Mouse (Mus musculus): ENCODE results near the gene Trim37.
"Not testable (repeated sequence)": the region's sequence is repeated elsewhere in the genome, so short reads cannot be mapped to it uniquely, and the experiment has no call there.

Gene Trim37

DNA sequence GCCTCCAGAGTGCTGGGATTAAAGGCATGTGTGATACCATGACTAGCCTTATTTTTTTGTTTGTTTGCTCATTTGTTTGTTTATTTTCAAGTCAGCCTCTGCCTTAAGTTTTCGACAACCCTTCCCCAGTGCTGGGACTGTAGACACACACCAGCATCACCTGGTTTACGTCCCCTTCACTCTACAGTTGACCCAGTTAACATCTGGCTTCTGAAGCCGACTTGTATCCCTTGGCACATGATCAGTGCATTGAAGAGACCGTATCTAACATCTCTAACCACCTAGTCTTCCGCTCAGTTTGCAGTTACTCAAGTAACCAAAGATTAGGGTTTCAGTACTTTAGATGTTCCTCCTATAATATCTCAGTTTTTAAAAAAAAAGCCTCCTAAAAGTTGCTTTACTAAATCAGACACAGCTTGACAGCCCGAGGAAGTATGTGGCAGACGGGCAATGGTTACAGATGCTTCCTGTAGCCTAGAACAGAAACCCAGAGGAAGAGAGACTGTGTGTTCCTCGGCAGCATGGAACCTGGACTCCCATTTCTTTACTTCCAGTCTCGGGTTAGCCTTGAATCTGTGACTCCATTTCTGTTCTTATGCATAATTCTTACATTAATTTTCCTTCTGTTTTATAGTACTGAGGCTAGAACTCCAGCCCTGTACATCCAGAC lies 118.4 kb downstream of the Trim37 start:
- Histone ChIP-seq H3K36me3 (ENCODE audit: control insufficient read depth, insufficient read depth, low read length, poor library complexity, severe bottlenecking) (no peaks in the 10 kb centered on the region), H3K27me3 (ENCODE audit: control insufficient read depth, insufficient read depth, low read length, poor library complexity, severe bottlenecking) (no peaks in the 10 kb centered on the region)
- DNase-seq (ENCODE audit: low read depth, low spot score), result no peak

DNA sequence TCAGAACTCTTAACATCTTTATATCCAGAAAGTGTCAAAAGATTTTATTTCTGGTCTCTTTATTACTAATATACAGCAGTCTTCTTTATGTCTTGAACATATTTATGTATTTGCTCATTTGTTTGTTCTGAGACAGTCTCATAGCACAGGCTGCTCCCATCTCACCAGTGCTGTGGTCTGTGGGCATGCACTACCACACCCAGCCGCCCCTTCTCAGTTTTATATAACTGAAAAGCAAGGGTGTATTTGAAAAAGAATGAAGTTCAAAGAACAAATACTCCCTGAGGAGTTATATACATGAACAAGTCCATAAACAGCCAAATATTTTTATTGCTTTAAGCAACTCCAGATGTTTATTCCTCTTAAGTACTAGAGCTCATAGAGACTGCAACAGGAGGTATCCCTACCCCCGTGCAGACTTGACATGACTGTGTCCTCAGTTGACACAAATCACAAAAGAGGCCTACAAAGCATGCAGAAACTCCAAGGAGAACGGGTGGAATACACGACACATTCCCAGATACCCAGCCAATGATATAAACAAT lies 119.3 kb downstream of the Trim37 start:
- H3K36me3 ChIP-seq (ENCODE audit: control insufficient read depth, insufficient read depth, low read length, poor library complexity, severe bottlenecking), result no peaks in the 10 kb centered on the region
- no peak for DNase-seq (ENCODE audit: low read depth, low spot score)
- no peaks in the 10 kb centered on the region for H3K27me3 ChIP-seq (ENCODE audit: control insufficient read depth, insufficient read depth, low read length, poor library complexity, severe bottlenecking)

DNA sequence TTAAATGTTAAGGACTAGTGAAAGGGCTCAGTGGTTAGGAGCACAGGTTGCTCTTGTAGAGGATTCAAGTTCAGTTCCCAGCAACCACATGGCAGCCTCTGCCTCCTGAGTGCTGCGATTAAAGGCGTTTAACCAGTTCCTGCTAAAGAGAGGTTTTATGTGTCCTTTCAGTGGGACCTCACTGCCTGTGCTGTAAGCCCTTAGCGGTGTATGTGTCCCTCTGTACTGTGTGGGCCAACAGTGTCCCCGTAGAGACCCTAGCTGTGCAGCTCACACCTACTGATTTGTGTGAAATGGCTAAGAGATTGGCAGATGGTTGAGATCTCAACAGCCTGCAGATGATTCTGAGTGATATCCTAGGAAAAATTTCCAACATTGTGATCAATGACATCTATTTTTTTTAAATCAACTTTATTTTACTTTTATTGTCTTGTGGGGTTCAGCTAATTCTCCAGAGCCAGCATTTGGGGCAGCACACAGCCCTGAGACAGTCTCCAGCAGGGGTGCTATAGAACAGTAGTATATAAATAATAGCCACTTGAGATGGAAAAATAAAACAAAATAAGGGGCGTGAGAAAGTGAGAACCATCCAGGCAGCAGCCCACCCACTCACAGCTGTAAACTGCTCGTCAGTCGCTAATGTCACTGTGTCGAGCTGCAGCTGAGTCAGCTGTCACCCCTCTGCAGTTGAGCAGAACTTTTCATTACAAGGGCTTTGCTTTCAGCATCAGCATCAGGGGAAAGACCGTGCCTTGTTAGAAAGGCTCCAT lies 120.0 kb downstream of the Trim37 start:
- Histone ChIP-seq H3K27me3 (ENCODE audit: control insufficient read depth, insufficient read depth, low read length, poor library complexity, severe bottlenecking) (no peaks in the 10 kb centered on the region), H3K36me3 (ENCODE audit: control insufficient read depth, insufficient read depth, low read length, poor library complexity, severe bottlenecking) (no peaks in the 10 kb centered on the region)
- DNase-seq (ENCODE audit: low read depth, low spot score), result no peak

DNA sequence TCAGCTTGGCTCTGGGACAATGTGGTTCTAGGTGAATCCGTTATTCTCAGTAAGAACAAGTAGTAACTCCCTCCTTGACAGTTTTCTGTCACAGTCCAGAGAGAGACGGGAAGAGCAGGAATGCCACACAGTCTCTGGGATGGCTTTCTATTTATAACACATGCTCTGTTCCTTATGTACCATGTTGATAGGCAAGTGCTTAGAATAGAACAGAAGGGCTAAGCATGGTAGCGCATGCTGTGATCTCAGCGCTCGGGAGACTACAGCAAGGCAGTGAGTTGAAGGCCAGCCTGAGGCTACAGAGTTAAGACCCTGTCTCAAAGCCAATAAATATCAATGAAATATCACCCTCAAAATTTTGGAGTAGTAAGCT lies 120.6 kb downstream of the Trim37 start:
- H3K27me3 ChIP-seq (ENCODE audit: control insufficient read depth, insufficient read depth, low read length, poor library complexity, severe bottlenecking), result no peaks in the 10 kb centered on the region
- no peak for DNase-seq (ENCODE audit: low read depth, low spot score)
- H3K36me3 ChIP-seq (ENCODE audit: control insufficient read depth, insufficient read depth, low read length, poor library complexity, severe bottlenecking), result no peaks in the 10 kb centered on the region

GRCm38 (mm10) chr11:87250132-87250531 lies 123.3 kb downstream of the Trim37 start:
- Histone ChIP-seq H3K27me3 (ENCODE audit: control insufficient read depth, insufficient read depth, low read length, poor library complexity, severe bottlenecking) (no peaks in the 10 kb centered on the region), H3K36me3 (ENCODE audit: control insufficient read depth, insufficient read depth, low read length, poor library complexity, severe bottlenecking) (no peaks in the 10 kb centered on the region)
- DNase-seq (ENCODE audit: low read depth, low spot score), result no peak

- Histone ChIP-seq H3K36me3 (ENCODE audit: control insufficient read depth, insufficient read depth, low read length, poor library complexity, severe bottlenecking) (no peaks in the 10 kb centered on the region), H3K27me3 (ENCODE audit: control insufficient read depth, insufficient read depth, low read length, poor library complexity, severe bottlenecking) (no peaks in the 10 kb centered on the region)
- no peak for DNase-seq (ENCODE audit: low read depth, low spot score)
Observed at GRCm38 (mm10) chr11:87253294-87253693, 126.4 kb downstream of the Trim37 start.

DNA sequence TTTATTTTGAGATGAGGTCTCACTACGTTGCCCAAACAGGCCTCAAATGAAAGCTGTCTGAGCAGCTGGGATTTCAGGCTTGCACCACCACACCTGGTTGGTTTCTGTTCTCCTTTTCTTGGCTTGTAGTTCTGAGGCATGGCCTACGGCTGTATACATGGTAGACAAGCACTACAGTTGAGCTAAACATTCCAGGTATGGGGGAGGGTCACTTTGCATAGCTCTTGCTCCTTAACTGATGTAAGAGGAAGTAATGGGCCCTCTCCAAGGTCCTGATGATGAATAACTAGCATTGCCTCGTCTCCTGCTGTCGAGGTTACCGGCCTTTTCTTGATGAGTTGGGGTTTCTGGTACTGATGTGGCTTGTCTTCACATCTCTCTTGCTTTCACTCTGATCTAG lies 127.3 kb downstream of the Trim37 start:
- no peaks in the 10 kb centered on the region for H3K27me3 ChIP-seq (ENCODE audit: control insufficient read depth, insufficient read depth, low read length, poor library complexity, severe bottlenecking)
- no peaks in the 10 kb centered on the region for H3K36me3 ChIP-seq (ENCODE audit: control insufficient read depth, insufficient read depth, low read length, poor library complexity, severe bottlenecking)
- peak; percentile 78 for DNase-seq (ENCODE audit: low read depth, low spot score)

GRCm38 (mm10) chr11:87257282-87257681 lies 130.4 kb downstream of the Trim37 start:
- DNase-seq (ENCODE audit: low read depth, low spot score), result no peak
- H3K27me3 ChIP-seq (ENCODE audit: control insufficient read depth, insufficient read depth, low read length, poor library complexity, severe bottlenecking), result no peaks in the 10 kb centered on the region
- H3K36me3 ChIP-seq (ENCODE audit: control insufficient read depth, insufficient read depth, low read length, poor library complexity, severe bottlenecking), result no peaks in the 10 kb centered on the region

DNA sequence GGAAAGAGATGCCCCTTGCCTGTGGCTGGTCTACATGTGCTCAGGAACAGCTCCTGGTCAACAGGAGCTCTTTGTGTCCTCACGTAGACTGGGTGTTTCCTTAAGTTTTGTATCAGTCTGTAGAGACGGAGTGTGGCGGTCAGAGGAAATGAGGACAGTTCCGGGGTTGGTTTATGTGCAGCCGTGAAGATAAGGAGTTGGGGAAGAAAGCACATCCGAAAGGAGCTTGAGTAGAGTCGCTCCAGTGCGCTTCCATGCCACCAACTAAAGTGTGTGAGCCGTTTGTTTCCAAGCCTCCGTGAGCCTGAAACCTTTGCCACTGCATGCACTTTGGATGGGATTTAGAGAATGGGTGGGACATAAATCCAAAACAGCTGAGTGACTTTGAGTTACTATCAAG lies 132.9 kb downstream of the Trim37 start:
- DNase-seq (ENCODE audit: low read depth, low spot score), result no peak
- H3K36me3 ChIP-seq (ENCODE audit: control insufficient read depth, insufficient read depth, low read length, poor library complexity, severe bottlenecking), result no peaks in the 10 kb centered on the region
- no peaks in the 10 kb centered on the region for H3K27me3 ChIP-seq (ENCODE audit: control insufficient read depth, insufficient read depth, low read length, poor library complexity, severe bottlenecking)

- DNase-seq (ENCODE audit: low read depth, low spot score); H3K27me3 ChIP-seq (ENCODE audit: control insufficient read depth, insufficient read depth, low read length, poor library complexity, severe bottlenecking); H3K36me3 ChIP-seq (ENCODE audit: control insufficient read depth, insufficient read depth, low read length, poor library complexity, severe bottlenecking): not testable (repeated sequence)
Observed at GRCm38 (mm10) chr11:87261705-87262104, 134.8 kb downstream of the Trim37 start.

DNA sequence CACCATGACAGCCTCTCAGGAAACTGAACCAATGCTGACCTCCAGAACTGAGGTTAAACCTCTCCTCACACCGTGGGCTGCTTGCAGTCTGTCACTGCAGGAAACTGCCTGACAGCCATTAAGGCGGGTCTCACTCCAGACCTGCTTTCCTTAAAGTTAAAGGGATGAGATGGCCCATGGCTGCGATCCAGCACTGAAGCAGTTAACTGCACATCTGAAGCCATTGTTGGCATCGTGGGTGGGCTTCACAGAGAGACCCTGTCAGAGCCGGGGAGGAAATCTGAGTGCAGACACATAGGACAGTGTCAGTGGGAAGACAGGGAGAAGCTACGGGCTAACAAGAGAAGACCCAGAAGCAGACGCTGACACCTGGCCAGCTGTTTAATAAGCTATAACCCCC lies 137.1 kb downstream of the Trim37 start:
- Histone ChIP-seq H3K27me3 (ENCODE audit: control insufficient read depth, insufficient read depth, low read length, poor library complexity, severe bottlenecking) (no peaks in the 10 kb centered on the region), H3K36me3 (ENCODE audit: control insufficient read depth, insufficient read depth, low read length, poor library complexity, severe bottlenecking) (no peaks in the 10 kb centered on the region)
- DNase-seq (ENCODE audit: low read depth, low spot score), result no peak

DNA sequence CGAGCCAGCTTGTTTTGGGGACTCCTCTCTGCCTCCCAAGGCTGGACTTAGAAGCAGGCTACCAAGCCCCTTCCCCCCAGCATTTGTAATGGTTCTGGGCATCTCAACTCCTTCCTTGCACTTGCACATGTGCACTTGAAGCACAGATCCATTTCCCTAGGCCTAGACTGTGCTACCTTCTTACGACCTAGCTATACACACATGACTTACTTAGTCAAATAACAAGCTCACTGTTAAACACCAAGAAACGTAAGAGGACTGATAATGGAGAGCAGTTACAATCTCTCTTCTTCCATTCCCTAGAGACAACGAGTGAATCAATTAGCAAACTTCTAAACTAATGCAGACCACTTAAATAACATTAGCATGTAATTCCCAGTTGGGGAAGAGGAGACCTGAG lies 139.4 kb downstream of the Trim37 start:
- no peaks in the 10 kb centered on the region for H3K27me3 ChIP-seq (ENCODE audit: control insufficient read depth, insufficient read depth, low read length, poor library complexity, severe bottlenecking)
- no peak for DNase-seq (ENCODE audit: low read depth, low spot score)
- no peaks in the 10 kb centered on the region for H3K36me3 ChIP-seq (ENCODE audit: control insufficient read depth, insufficient read depth, low read length, poor library complexity, severe bottlenecking)

DNA sequence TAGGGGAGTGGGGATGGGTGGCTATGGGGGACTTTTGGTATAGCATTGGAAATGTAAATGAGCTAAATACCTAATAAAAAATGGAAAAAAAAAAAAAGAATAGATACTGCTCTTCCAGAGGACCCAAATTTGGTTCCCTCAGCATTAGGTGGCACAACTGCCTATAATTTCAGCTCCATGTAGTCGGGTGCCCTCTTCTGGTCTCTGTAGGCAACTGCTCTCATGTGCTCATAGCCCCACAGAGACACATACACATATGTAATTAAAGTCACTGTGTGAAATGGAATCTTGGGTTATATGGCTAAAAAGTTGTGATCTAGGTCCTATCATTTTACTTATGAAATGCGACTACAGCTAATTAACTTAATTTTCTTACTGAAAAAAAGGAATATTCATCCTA lies 141.9 kb downstream of the Trim37 start:
- Histone ChIP-seq H3K27me3 (ENCODE audit: control insufficient read depth, insufficient read depth, low read length, poor library complexity, severe bottlenecking) (no peaks in the 10 kb centered on the region), H3K36me3 (ENCODE audit: control insufficient read depth, insufficient read depth, low read length, poor library complexity, severe bottlenecking) (no peaks in the 10 kb centered on the region)
- DNase-seq (ENCODE audit: low read depth, low spot score), result no peak
